Mouse (Mus musculus) megakaryocyte, embryonic 14.5 days (primary cell): ENCODE measurements around the gene Supt20.

Source experiments
- FLI1 ChIP-seq: IDR thresholded peaks from 2 replicates; pipeline ENCODE4 v1.6.1; 2012; ENCODE audit warnings: low read length, inconsistent platforms, mixed read lengths
- GATA1 ChIP-seq: IDR thresholded peaks from 3 replicates; pipeline ENCODE4 v1.6.1; 2012; ENCODE audit warnings: mixed read lengths, low read length, inconsistent platforms, borderline replicate concordance

DNA sequence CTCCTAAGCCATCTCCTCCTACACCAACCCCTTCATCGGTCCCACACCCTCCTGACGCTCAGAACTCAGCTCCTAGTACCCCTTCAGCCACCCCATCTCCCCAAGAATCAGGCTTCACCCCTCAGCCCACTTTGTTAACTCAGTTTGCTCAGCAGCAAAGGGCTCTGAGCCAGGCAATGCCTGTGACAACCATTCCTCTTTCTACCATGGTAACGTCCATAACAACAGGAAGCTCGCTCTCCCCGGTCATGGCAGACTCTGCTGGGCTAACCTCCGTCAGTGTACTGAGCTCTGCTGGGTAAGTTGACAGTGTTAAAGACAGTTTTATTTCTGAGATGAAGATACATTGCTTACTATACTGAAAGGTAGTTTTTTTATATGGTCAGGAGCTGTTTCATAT lies 24.7 kb downstream of the Supt20 start:
- no peak for TF ChIP-seq GATA1
- TF ChIP-seq FLI1, result no peak
